Mouse (Mus musculus) ES-E14 (cell line): ENCODE data around the gene Lrp6.

Experiments
- CHD2 ChIP-seq: IDR thresholded peaks from 2 replicates; pipeline ENCODE4 v1.6.1; 2014; ENCODE audit warnings: mild to moderate bottlenecking, low read depth, low read length, inconsistent platforms
- HCFC1 ChIP-seq: IDR thresholded peaks from 2 replicates; pipeline ENCODE4 v1.6.1; 2012; ENCODE audit warnings: low read length, inconsistent platforms, borderline replicate concordance; ENCODE audit not compliant: insufficient read depth
- MAFK ChIP-seq: IDR thresholded peaks from 2 replicates; pipeline ENCODE4 v1.6.1; 2014; ENCODE audit warnings: mild to moderate bottlenecking, low read depth, low read length, inconsistent platforms; ENCODE audit not compliant: insufficient read depth

DNA sequence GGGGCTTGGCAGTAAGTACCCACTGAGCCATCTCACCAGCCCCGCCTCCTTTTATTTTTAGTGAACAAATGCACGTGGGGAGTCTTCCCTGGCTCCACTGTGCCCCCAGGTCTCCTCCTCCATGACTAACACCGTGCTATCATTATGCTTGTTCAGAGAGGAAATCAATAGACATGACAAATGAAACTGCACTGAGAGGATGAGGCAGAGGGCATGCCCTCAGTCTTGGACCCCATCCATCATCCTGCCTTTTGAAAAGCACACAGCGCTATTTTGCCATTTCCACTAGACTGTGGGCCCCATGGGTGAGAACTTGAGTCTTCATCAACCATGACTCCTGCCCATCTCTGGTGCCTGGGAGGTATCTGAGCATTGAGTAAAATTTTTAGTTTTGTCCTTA, 135.2 kb downstream of the Lrp6 start:
- TF ChIP-seq MAFK (no peak), HCFC1 (no peak), CHD2 (no peak)
